Mouse (Mus musculus) heart, embryonic 11.5 days (tissue): ENCODE measurements around the gene Lrrfip2. TPM values are rescaled to one million over a fixed set of nuclear protein-coding genes. Genes with fewer than 3 reads are reported as not detected.

Experiments
- ATAC-seq: fragments of 200-750 bp; cut with Nextera tagmentation; replicated peaks from 2 replicates; pipeline ENCODE4 v1.8.0; 2017; ENCODE audit warnings: moderate library complexity; ENCODE audit not compliant: insufficient number of reproducible peaks, low FRiP score, low TSS enrichment
- H3K27ac ChIP-seq: fragments of 300-500 bp; sonication (generic); 2 replicates; pipeline ENCODE4 v1.5.1; 2014; ENCODE audit warnings: mild to moderate bottlenecking, low read depth, low read length
- H3K27me3 ChIP-seq: fragments of 300-500 bp; sonication (generic); 2 replicates; pipeline ENCODE4 v1.6.1; 2014; ENCODE audit warnings: mild to moderate bottlenecking, low read length, mixed read lengths; ENCODE audit not compliant: control insufficient read depth, insufficient read depth
- H3K36me3 ChIP-seq: fragments of 300-500 bp; sonication (generic); 2 replicates; pipeline ENCODE4 v1.6.1; 2014; ENCODE audit warnings: mild to moderate bottlenecking, low read length, moderate library complexity, mixed read lengths; ENCODE audit not compliant: control insufficient read depth, insufficient read depth
- H3K4me1 ChIP-seq: fragments of 300-500 bp; sonication (generic); 2 replicates; pipeline ENCODE4 v1.6.1; 2014; ENCODE audit warnings: low read length; ENCODE audit not compliant: control insufficient read depth, insufficient read depth
- H3K4me2 ChIP-seq: fragments of 300-500 bp; sonication (generic); 2 replicates; pipeline ENCODE4 v1.6.1; 2014; ENCODE audit warnings: mild to moderate bottlenecking, moderate library complexity
- H3K4me3 ChIP-seq: fragments of 300-500 bp; sonication (generic); 2 replicates; pipeline ENCODE4 v1.5.1; 2014; ENCODE audit warnings: low read depth, low read length
- H3K9ac ChIP-seq: fragments of 300-500 bp; sonication (generic); 2 replicates; pipeline ENCODE4 v1.6.1; 2014; ENCODE audit warnings: mild to moderate bottlenecking, low read depth, low read length, moderate library complexity
- H3K9me3 ChIP-seq: fragments of 300-500 bp; sonication (generic); replicated peaks from 2 replicates; pipeline ENCODE4 v1.6.1; 2016; ENCODE audit warnings: low read length; ENCODE audit not compliant: control insufficient read depth
- WGBS: fragments of 180-500 bp; shearing (Covaris S2); extraction: QIAGEN DNeasy Blood & Tissue Kit; methylation state at CpG from one replicate; pipeline ENCODE4 v1.1.7; 2014; ENCODE audit not compliant: insufficient replicate concordance; 5-methylcytosine and 5-hydroxymethylcytosine counted together
- polyA plus RNA-seq: library from polyadenylated mRNA; unstranded; fragments of >200 nt; fragmentation: Nextera tagmentation; extraction: Ambion mirVana; gene quantifications from 2 replicates; pipeline ENCODE4 v1.2.1, GENCODE M21; 2014

Lrrfip2 gene
- polyA plus RNA-seq, 1 experiment from 2014 or later, result 51.9 TPM

GRCm38 (mm10) chr9:111188731-111189130 lies 71.3 kb downstream of the Lrrfip2 start:
- Histone ChIP-seq H3K9ac (no peak overlapping the region), H3K9me3 (no peaks in the 10 kb centered on the region), H3K4me2 (no peak overlapping the region), H3K36me3 (peaks cover 10% of the 10 kb centered on the region), H3K4me3 (no peak overlapping the region), H3K27me3 (no peaks in the 10 kb centered on the region), H3K4me1 (no peaks in the 10 kb centered on the region), H3K27ac (no peak overlapping the region)
- ATAC-seq, result no peak
- 73% methylated on average over 7 of the region's 7 CpGs for WGBS

- ATAC-seq, result no peak
- Histone ChIP-seq H3K9ac (no peak overlapping the region), H3K9me3 (no peaks in the 10 kb centered on the region), H3K27ac (no peak overlapping the region), H3K4me2 (no peak overlapping the region), H3K36me3 (peaks cover 10% of the 10 kb centered on the region), H3K27me3 (no peaks in the 10 kb centered on the region), H3K4me3 (no peak overlapping the region), H3K4me1 (0 out of 2 replicates have a peak, but pooled peaks cover 4% of the 10 kb centered on the region)
- WGBS, result 94% methylated on average over 2 of the region's 2 CpGs
Measured at GRCm38 (mm10) chr9:111193211-111193610, 75.8 kb downstream of the Lrrfip2 start.

DNA sequence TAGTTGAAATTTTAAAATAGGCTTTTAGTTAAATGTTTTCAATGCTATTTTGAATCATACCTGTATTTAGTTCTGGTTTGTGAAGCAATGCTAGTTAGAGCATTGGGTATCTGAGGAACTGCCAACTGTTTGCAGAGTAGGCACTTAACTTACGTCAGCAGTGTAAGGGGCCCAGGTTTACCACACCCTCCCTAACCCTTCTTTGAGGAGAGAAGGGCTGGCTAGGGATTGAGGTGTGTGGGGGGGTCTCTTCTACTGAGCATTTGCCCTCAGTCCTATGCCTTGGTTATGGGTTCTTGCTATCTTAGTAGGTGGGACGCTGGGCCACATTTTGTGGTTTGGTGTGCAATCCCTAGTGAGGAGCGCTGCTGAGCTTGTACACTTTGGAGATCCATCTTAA lies 79.7 kb downstream of the Lrrfip2 start:
- H3K27me3 ChIP-seq, result no peaks in the 10 kb centered on the region
- H3K9ac ChIP-seq, result no peak overlapping the region
- no peaks in the 10 kb centered on the region for H3K9me3 ChIP-seq
- no peak overlapping the region for H3K27ac ChIP-seq
- 0 out of 2 replicates have a peak, but pooled peaks cover 4% of the 10 kb centered on the region for H3K4me1 ChIP-seq
- H3K4me3 ChIP-seq, result no peak overlapping the region
- no peak for ATAC-seq
- no peaks in the 10 kb centered on the region for H3K36me3 ChIP-seq
- no peak overlapping the region for H3K4me2 ChIP-seq
- 92% methylated on average over 3 of the region's 3 CpGs for WGBS

- no peak for ATAC-seq
- Histone ChIP-seq H3K36me3 (no peaks in the 10 kb centered on the region), H3K9ac (no peak overlapping the region), H3K4me2 (no peak overlapping the region), H3K27me3 (no peaks in the 10 kb centered on the region), H3K27ac (no peak overlapping the region), H3K9me3 (no peaks in the 10 kb centered on the region), H3K4me3 (no peak overlapping the region), H3K4me1 (0 out of 2 replicates have a peak, but pooled peaks cover 4% of the 10 kb centered on the region)
- WGBS, result 90% methylated on average over 4 of the region's 4 CpGs
Measured at GRCm38 (mm10) chr9:111197712-111198111, 80.3 kb downstream of the Lrrfip2 start.

DNA sequence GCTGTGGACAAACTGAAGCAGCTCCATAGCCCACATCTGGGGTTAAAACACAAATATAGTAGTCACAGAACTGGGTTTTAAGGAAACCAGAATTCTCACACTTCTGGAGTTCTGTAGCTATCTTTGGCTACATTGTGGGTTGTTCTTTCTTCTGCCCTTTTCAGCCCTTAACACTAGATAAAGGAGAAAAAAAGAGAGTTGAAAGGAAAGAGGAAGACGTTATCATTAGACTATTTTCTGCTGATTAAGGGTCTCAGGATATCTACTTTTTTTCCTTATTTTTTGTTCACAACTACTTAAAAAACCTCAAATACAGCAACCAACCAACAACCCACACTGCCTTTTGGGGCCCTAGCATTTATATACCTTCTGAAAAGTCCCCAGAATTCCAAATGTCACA lies 80.9 kb downstream of the Lrrfip2 start:
- Histone ChIP-seq H3K9me3 (no peaks in the 10 kb centered on the region), H3K9ac (no peak overlapping the region), H3K27me3 (no peaks in the 10 kb centered on the region), H3K36me3 (no peaks in the 10 kb centered on the region), H3K4me2 (no peak overlapping the region), H3K4me3 (no peak overlapping the region), H3K4me1 (0 out of 2 replicates have a peak, but pooled peaks cover 4% of the 10 kb centered on the region), H3K27ac (no peak overlapping the region)
- no peak for ATAC-seq
- WGBS, result 45% methylated on average over 1 of the region's 1 CpGs

DNA sequence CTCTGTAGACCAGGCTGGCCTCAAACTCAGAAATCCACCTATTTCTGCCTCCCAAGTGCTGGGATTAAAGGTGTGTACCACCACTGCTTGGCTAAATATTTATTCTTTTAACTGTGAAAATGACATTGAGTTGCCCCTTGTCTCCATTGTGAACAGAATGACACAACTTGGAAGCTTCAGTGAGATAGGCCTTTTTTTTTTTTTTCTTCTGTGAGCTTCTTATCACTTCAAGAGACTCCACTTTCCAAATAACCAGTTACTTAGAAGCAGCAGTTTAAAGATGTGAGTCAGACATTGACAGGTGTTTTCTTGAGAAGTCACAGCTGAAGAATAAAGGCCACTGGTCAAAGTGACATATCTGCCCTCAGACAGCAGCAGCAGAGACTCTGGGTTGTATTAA lies 82.8 kb downstream of the Lrrfip2 start:
- Histone ChIP-seq H3K4me2 (no peak overlapping the region), H3K27ac (no peak overlapping the region), H3K27me3 (no peaks in the 10 kb centered on the region), H3K9me3 (no peaks in the 10 kb centered on the region), H3K9ac (no peak overlapping the region), H3K36me3 (no peaks in the 10 kb centered on the region), H3K4me1 (0 out of 2 replicates have a peak, but pooled peaks cover 7% of the 10 kb centered on the region), H3K4me3 (no peak overlapping the region)
- no peak for ATAC-seq

GRCm38 (mm10) chr9:111204601-111205375 lies 87.4 kb downstream of the Lrrfip2 start:
- 68% methylated on average over 9 of the region's 9 CpGs for WGBS
- Histone ChIP-seq H3K9ac (no peak overlapping the region), H3K36me3 (no peaks in the 10 kb centered on the region), H3K4me3 (no peak overlapping the region), H3K9me3 (no peaks in the 10 kb centered on the region), H3K27me3 (no peaks in the 10 kb centered on the region), H3K27ac (no peak overlapping the region), H3K4me1 (peaks cover 12% of the 10 kb centered on the region; the same call in 1 of the 2 replicates), H3K4me2 (no peak overlapping the region)
- no peak for ATAC-seq

DNA sequence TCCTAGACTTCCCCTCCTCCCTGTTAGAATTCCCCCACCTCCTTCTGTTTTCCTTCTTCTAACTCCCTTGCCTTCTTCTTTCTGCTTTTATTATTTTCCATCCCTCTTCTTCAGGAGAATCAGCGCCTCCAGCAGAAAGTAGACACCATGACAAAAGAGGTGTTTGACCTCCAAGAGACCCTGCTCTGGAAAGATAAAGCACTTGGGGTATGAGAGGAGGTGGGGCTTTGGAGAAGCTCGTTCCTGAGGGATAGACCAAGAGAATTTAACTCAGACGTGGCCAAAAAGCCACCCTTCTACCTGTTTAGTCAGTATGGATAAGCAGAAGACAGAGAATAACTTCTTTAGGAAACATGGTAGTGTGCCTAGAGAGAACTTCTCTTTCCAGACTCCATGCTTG lies 90.3 kb downstream of the Lrrfip2 start:
- Histone ChIP-seq H3K9ac (no peak overlapping the region), H3K9me3 (no peaks in the 10 kb centered on the region), H3K27me3 (no peaks in the 10 kb centered on the region), H3K4me3 (no peak overlapping the region), H3K4me1 (peaks cover 19% of the 10 kb centered on the region), H3K4me2 (no peak overlapping the region), H3K36me3 (no peaks in the 10 kb centered on the region), H3K27ac (peak overlapping the region; percentile 35; the same call in 1 of the 2 replicates)
- ATAC-seq, result no peak
- WGBS, result 24% methylated on average over 3 of the region's 3 CpGs

DNA sequence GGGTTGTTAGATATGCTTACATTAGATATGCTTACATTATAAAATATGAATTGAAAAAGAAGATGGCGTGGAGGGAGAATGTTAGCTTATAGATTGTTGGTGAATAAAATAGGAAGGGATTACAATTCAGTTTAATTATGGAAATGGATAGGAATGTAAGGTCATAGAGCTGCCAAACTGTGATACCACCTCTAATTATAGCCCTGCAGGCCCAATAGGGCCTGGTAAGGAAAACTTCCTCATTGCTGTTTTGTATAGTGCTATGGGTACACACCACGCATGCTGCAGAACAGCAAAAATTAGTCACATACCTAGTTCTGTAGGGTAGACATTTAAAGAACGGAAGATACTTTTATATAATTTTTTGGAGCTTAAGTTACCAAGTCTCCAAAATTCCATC lies 90.8 kb downstream of the Lrrfip2 start:
- Histone ChIP-seq H3K9ac (no peak overlapping the region), H3K4me2 (no peak overlapping the region)
- ATAC-seq, result no peak

More for the DNA sequence above, 90.8 kb downstream of the Lrrfip2 start:
- Histone ChIP-seq H3K4me1 (peaks cover 23% of the 10 kb centered on the region), H3K27me3 (no peaks in the 10 kb centered on the region), H3K9me3 (no peaks in the 10 kb centered on the region), H3K36me3 (no peaks in the 10 kb centered on the region), H3K27ac (0 out of 2 replicates have a peak overlapping the region, but pooled peaks have one; percentile 35), H3K4me3 (no peak overlapping the region)
- WGBS, result 83% methylated on average over 3 of the region's 3 CpGs
